Mouse (Mus musculus) kidney, embryonic 16.5 days (tissue): ENCODE data around the gene Fzd2. TPM values are rescaled to one million over a fixed set of nuclear protein-coding genes. Genes with fewer than 3 reads are reported as not detected.
A peak's percentile ranks its signal among the peaks of the same experiment; 100 is the strongest.

Source experiments
- ATAC-seq: fragments of 200-750 bp; cut with Nextera tagmentation; 2 replicates; pipeline ENCODE4 v1.8.0; 2017; ENCODE audit warnings: moderate TSS enrichment; ENCODE audit not compliant: low FRiP score, low TSS enrichment
- H3K27ac ChIP-seq: fragments of 300-500 bp; sonication (generic); 2 replicates; pipeline ENCODE4 v1.5.1; 2014; ENCODE audit warnings: low read length
- H3K27me3 ChIP-seq: fragments of 300-500 bp; sonication (generic); 2 replicates; pipeline ENCODE4 v1.6.1; 2014; ENCODE audit warnings: low read length, control low read depth, mixed read lengths; ENCODE audit not compliant: insufficient read depth
- H3K36me3 ChIP-seq: fragments of 300-500 bp; sonication (generic); 2 replicates; pipeline ENCODE4 v1.6.1; 2014; ENCODE audit warnings: low read length, control low read depth, mixed read lengths; ENCODE audit not compliant: insufficient read depth
- H3K4me1 ChIP-seq: fragments of 300-500 bp; sonication (generic); 2 replicates; pipeline ENCODE4 v1.6.1; 2014; ENCODE audit warnings: low read length, control low read depth, mixed read lengths; ENCODE audit not compliant: insufficient read depth
- H3K4me2 ChIP-seq: fragments of 300-500 bp; sonication (generic); replicated peaks from 2 replicates; pipeline ENCODE4 v1.6.1; 2014; ENCODE audit warnings: low read depth, low read length
- H3K4me3 ChIP-seq: fragments of 300-500 bp; sonication (generic); 2 replicates; pipeline ENCODE4 v1.5.1; 2014; ENCODE audit warnings: mild to moderate bottlenecking, low read length
- H3K9ac ChIP-seq: fragments of 300-500 bp; sonication (generic); replicated peaks from 2 replicates; pipeline ENCODE4 v1.6.1; 2014; ENCODE audit warnings: low read length
- H3K9me3 ChIP-seq: fragments of 300-500 bp; sonication (generic); 2 replicates; pipeline ENCODE4 v1.6.1; 2016; ENCODE audit warnings: low read length, control low read depth
- WGBS: fragments of 180-500 bp; shearing (Covaris S2); extraction: QIAGEN DNeasy Blood & Tissue Kit; methylation state at CpG from one replicate; pipeline ENCODE4 v1.1.7; 2014; 5-methylcytosine and 5-hydroxymethylcytosine counted together
- polyA plus RNA-seq: library from polyadenylated mRNA; unstranded; fragments of >200 nt; fragmentation: Nextera tagmentation; extraction: Ambion mirVana; gene quantifications from 2 replicates; pipeline ENCODE4 v1.2.1, GENCODE M21; 2015

The Fzd2 gene
- polyA plus RNA-seq, 1 experiment from 2014 or later: 27.2 TPM

DNA sequence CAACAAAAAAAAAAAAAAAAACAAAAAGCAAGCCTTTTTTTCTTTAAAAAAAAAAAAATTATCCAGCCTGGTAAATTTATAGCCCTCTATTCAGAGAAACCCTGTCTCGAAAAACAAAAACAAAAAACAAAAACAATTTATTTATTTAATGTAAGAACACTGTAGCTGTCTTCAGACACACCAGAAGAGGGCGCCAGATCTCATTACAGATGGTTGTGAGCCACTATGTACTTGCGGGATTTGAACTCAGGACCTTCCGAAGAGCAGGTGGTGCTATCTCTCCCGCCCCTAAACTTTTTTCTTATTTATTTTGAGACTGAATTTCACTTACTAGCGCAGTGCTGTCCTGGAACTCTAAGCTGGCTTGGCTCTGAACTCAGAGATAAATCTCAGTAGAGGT is 37.0 kb upstream of the Fzd2 start:
- H3K4me2 ChIP-seq: no peak overlapping the region
- H3K4me1 ChIP-seq: no peaks in the 10 kb centered on the region
- H3K9ac ChIP-seq: no peak overlapping the region
- ATAC-seq: no peak
- no peak overlapping the region for H3K27ac ChIP-seq
- H3K36me3 ChIP-seq: no peaks in the 10 kb centered on the region
- H3K27me3 ChIP-seq: no peaks in the 10 kb centered on the region
- H3K9me3 ChIP-seq: no peaks in the 10 kb centered on the region
- no peak overlapping the region for H3K4me3 ChIP-seq
- 88% methylated on average over 6 of the region's 6 CpGs for WGBS

DNA sequence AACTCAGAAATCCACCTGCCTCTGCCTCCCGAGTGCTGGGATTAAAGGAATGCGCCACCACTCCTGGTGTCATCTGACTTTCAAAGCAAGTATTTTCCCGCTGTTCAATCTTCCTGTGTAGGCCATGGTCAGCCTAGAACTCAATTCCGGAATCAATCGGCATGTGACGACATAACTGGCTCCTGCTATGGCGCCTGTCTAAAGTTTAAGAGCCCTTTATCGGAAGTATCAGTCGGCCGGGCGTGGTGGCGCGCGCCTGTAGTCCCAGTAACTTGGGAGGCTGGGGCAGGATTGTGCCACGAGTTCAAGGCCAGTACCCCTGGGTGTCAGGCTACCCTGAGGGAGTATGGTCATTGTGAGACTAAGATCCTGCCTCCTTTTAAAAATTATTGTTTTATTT is 36.5 kb upstream of the Fzd2 start:
- Histone ChIP-seq H3K4me3 (no peak overlapping the region), H3K27ac (no peak overlapping the region), H3K4me1 (no peaks in the 10 kb centered on the region), H3K9me3 (no peaks in the 10 kb centered on the region), H3K27me3 (no peaks in the 10 kb centered on the region), H3K9ac (no peak overlapping the region), H3K4me2 (no peak overlapping the region), H3K36me3 (no peaks in the 10 kb centered on the region)
- ATAC-seq: no peak
- WGBS: 97% methylated on average over 15 of the region's 15 CpGs

DNA sequence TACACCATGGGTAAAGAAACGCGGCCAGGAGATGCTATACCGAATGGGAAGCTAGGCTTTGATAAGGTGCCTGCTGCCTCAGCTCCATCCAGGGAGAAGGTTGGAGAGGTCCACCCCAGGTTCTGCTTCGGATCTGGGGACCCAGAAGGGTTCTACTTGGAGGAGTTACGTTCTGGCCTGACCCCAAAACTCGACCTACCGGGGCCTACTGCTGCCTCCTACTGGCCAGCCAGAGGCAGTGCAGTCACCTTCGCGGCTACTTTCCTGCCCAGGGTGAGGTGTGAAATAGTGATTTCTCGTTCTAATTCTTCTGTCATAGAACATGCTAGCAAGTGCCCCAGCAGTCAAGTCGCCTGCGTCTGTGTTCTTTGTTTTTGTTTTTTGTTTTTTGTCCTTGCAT is 36.0 kb upstream of the Fzd2 start:
- H3K36me3 ChIP-seq: no peaks in the 10 kb centered on the region
- H3K27me3 ChIP-seq: no peaks in the 10 kb centered on the region
- no peak for ATAC-seq
- H3K4me2 ChIP-seq: no peak overlapping the region
- no peak overlapping the region for H3K9ac ChIP-seq
- H3K4me3 ChIP-seq: no peak overlapping the region
- 77% methylated on average over 12 of the region's 12 CpGs for WGBS
- H3K9me3 ChIP-seq: no peaks in the 10 kb centered on the region
- H3K4me1 ChIP-seq: peaks cover under 1% of the 10 kb centered on the region; the same call in 1 of the 2 replicates
- no peak overlapping the region for H3K27ac ChIP-seq

- Histone ChIP-seq H3K4me1 (peaks cover 5% of the 10 kb centered on the region; the same call in 1 of the 2 replicates), H3K9me3 (no peaks in the 10 kb centered on the region), H3K36me3 (no peaks in the 10 kb centered on the region), H3K27ac (no peak overlapping the region), H3K4me2 (no peak overlapping the region), H3K4me3 (no peak overlapping the region), H3K27me3 (no peaks in the 10 kb centered on the region), H3K9ac (no peak overlapping the region)
- ATAC-seq: no peak
- WGBS: 72% methylated on average over 7 of the region's 7 CpGs
Measured at GRCm38 (mm10) chr11:102568756-102569377, 35.3 kb upstream of the Fzd2 start.

DNA sequence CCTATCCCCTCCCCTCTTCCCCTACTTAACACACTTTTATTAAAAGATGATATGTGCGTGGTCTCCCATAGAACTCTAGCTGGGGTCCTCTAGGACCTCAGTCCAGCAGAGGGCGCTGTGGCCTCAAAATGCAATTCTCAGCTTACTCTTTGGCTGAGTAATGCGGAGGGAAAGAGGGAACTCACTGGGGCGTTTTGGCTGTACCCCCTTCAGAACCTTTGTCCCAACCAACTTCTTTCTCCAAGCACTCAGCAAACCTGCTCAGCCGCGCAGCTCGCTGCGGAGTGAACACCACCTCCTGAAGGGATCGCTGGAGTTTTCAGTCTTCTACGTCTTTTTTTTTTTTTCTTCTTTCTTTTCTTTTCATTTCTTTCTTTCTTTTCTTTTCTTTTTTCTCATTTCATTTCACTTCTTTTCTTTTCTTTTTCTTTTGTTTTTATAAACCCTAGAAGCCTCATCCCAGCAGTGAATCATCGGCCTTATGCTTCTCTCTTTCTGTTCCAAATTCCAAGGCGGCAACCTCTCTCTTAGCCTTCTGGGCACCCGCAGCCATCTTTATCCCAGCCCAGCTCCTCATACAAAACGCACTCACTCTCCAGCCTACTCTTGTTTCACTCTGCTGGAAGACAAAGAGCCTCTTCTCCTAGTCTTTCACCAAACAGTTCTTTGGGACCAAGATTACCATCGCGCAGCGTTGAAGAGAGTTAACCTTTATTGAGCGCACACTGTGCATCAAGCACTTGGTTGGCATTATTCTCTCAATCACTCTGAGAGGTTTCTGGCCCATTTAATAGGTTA is 31.1 kb upstream of the Fzd2 start:
- peaks cover 6% of the 10 kb centered on the region; the same call in 1 of the 2 replicates for H3K4me1 ChIP-seq
- H3K36me3 ChIP-seq: no peaks in the 10 kb centered on the region
- WGBS: 12% methylated on average over 18 of the region's 18 CpGs
- peak overlapping the region; percentile 75 for H3K9ac ChIP-seq
- ATAC-seq: peak; percentile 90
- no peaks in the 10 kb centered on the region for H3K27me3 ChIP-seq
- no peak overlapping the region for H3K27ac ChIP-seq
- H3K9me3 ChIP-seq: no peaks in the 10 kb centered on the region
- peak overlapping the region; percentile 75 for H3K4me2 ChIP-seq
- H3K4me3 ChIP-seq: peak overlapping the region; percentile 53

GRCm38 (mm10) chr11:102575034-102575433 is 29.2 kb upstream of the Fzd2 start:
- peaks cover 15% of the 10 kb centered on the region for H3K4me1 ChIP-seq

DNA sequence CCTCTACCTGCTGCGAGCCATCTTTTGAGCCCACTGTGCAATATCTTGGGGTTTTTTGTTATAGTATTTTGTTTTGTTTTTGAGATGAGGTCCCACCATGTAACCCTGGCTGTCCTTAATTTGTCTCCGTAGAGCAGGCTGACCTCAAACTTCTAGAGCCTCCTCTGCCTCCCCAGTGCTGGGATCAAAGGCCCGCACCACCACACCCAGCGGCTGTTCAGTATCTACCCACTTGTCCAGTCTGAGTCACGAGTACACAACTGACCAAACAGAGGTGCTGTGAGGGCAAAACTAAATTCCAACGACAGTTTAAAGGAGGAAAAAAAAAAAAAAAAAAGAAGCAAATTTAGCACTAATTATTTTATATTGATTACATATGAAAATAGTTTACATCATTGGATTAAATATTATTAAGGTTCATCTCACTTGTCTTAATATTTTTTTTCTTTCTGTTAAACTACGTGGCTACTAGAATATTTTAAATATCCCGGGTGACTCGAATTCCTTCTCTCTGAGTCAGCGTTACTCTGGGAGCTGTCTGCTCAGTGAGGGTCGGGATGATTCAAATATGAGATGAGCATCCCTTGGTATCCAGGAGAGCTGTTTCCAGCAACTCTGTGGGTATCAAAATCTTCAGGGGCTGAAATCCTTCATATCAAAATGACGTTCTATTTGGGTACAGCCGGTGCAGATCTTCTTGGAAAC is 28.0 kb upstream of the Fzd2 start:
- no peak overlapping the region for H3K4me2 ChIP-seq
- no peak for ATAC-seq
- H3K27ac ChIP-seq: no peak overlapping the region
- 66% methylated on average over 13 of the region's 13 CpGs for WGBS
- H3K9me3 ChIP-seq: no peaks in the 10 kb centered on the region
- H3K27me3 ChIP-seq: no peaks in the 10 kb centered on the region
- no peak overlapping the region for H3K9ac ChIP-seq
- peaks cover 21% of the 10 kb centered on the region for H3K4me1 ChIP-seq
- H3K36me3 ChIP-seq: no peaks in the 10 kb centered on the region
- no peak overlapping the region for H3K4me3 ChIP-seq

More at GRCm38 (mm10) chr11:102575034-102575433, 29.2 kb upstream of the Fzd2 start:
- WGBS: 82% methylated on average over 1 of the region's 1 CpGs
- no peak overlapping the region for H3K9ac ChIP-seq
- no peak overlapping the region for H3K4me3 ChIP-seq
- H3K27me3 ChIP-seq: no peaks in the 10 kb centered on the region
- no peaks in the 10 kb centered on the region for H3K36me3 ChIP-seq
- no peak for ATAC-seq
- H3K9me3 ChIP-seq: no peaks in the 10 kb centered on the region
- no peak overlapping the region for H3K4me2 ChIP-seq
- no peak overlapping the region for H3K27ac ChIP-seq

DNA sequence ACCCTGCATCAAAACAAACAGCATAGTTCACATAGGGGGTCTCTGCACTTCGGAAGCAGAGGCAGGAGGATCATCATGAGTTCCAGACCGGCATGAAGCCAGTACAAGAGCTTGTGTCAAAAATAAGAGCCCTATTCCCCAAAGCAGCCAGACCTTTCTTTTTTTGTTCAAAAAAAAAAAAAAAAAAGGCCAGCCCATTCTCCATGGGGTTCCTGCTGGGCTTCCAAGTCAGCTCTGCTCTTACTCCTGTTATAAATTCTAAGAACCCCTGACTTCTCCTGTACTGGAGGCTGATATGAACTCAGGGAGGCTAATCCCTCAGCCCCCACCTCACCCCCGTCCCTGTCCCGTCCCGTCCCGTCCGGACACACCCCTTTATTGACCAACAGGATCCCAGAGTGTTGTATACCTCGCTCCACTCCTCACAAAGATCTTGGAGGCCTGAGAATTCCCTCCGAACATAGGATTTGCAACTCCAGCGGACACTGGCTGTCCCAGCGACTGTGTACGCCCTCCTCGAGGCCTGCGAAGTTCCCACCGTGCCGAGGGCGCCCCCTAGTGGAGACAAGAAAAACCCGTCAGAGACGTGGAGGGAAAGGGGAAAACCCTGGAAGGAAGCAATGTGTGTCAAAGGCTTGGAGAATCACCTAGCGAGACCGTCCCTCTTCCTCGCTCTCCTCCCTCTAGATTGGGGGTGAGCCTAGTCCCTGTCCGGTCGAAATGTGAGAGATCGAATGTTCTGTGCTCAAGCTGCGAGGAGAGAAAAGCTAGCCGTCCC is 25.7 kb upstream of the Fzd2 start:
- Histone ChIP-seq H3K27ac (peak overlapping the region; percentile 91), H3K4me3 (peak overlapping the region; percentile 45), H3K36me3 (no peaks in the 10 kb centered on the region), H3K27me3 (peaks cover 4% of the 10 kb centered on the region; the same call in 1 of the 2 replicates), H3K4me1 (peaks cover 36% of the 10 kb centered on the region), H3K9me3 (no peaks in the 10 kb centered on the region), H3K4me2 (peak overlapping the region; percentile 59), H3K9ac (peak overlapping the region; percentile 67)
- ATAC-seq: peak; percentile 66
- WGBS: 8% methylated on average over 27 of the region's 27 CpGs
